Mouse (Mus musculus) brain, adult 10 weeks (tissue): Measurements from ENCODE around the gene Alkbh8. TPM values are rescaled to one million over a fixed set of nuclear protein-coding genes. Genes with fewer than 3 reads are reported as not detected.

Experiments used
- polyA plus RNA-seq: library from polyadenylated mRNA; stranded (reverse); fragments of 350-450 nt; fragmentation: Illumina TruSeq; extraction: RNeasy Lipid Tissue Mini Kit (QIAGEN cat#74804); gene quantifications from one replicate; pipeline ENCODE4 v1.2.3, GENCODE M21; 2015; ENCODE audit warnings: low read depth, low replicate concordance

Alkbh8 gene
- 18.7 TPM for polyA plus RNA-seq

GRCm38 (mm10) chr9:3334962-3335767 lies at the start of gene Alkbh8:
Gene Alkbh8, plus strand, starts transcription at chr9:3335140.

GRCm38 (mm10) chr9:3403251-3404208 lies 68.6 kb downstream of the Alkbh8 start, which contains the start of gene Cwf19l2:
Gene Cwf19l2, plus strand, starts transcription at chr9:3403592.

Other genes starting within 250 kb of the Alkbh8 start
- 7.6 TPM for gene Cwf19l2, start 68.5 kb downstream of the Alkbh8 start, polyA plus RNA-seq
- gene Gucy1a2, start 197.6 kb downstream of the Alkbh8 start, polyA plus RNA-seq: 20.0 TPM